Mouse (Mus musculus) lung, adult 2 months (tissue): ENCODE measurements around the gene Pcbp2. TPM values are rescaled to one million over a fixed set of nuclear protein-coding genes. Genes with fewer than 3 reads are reported as not detected.

ENCODE experiments used
- DNase-seq: peaks from one replicate; pipeline ENCODE4 v3.0.0; 2022
- H3K4me1 ChIP-seq: fragments of 200-500 bp; 2 replicates; pipeline ENCODE4 v1.6.1; 2011; ENCODE audit warnings: low read length; ENCODE audit not compliant: control insufficient read depth, insufficient read depth
- H3K4me3 ChIP-seq: fragments of 200-500 bp; replicated peaks from 2 replicates; pipeline ENCODE3; 2011; ENCODE audit warnings: low read depth, mild to moderate bottlenecking, control low read depth, low read length; ENCODE audit errors: extremely low read depth
- CTCF ChIP-seq: fragments of 200-500 bp; IDR thresholded peaks from 2 replicates; pipeline ENCODE4 v1.5.1; 2011; ENCODE audit warnings: mild to moderate bottlenecking, low read length, control low read depth; ENCODE audit not compliant: insufficient read depth
- POLR2A ChIP-seq: fragments of 200-500 bp; IDR thresholded peaks from 2 replicates; pipeline ENCODE4 v1.6.1; 2011; ENCODE audit warnings: low read depth, mild to moderate bottlenecking, control low read depth, low read length, borderline replicate concordance; ENCODE audit errors: extremely low read depth
- WGBS: fragments of 180-500 bp; shearing (Covaris S2); methylation state at CpG from one replicate; pipeline ENCODE4 v1.1.7; 2018; 5-methylcytosine and 5-hydroxymethylcytosine counted together
- polyA plus RNA-seq: library from polyadenylated mRNA; depleted of rRNA; stranded (reverse); fragments of >200 nt; gene quantifications from 2 replicates; pipeline ENCODE4 v1.2.3, GENCODE M21; 2012

Pcbp2 gene
- polyA plus RNA-seq, 1 experiment: 395 TPM

GRCm38 (mm10) chr15:102498322-102498721 lies 28.0 kb downstream of the Pcbp2 start:
- TF ChIP-seq POLR2A: no peak
- TF ChIP-seq CTCF: no peak
- DNase-seq: no peak
- WGBS: 89% methylated on average over 3 of the region's 3 CpGs
- no peak overlapping the region for H3K4me3 ChIP-seq
- H3K4me1 ChIP-seq: peaks cover 5% of the 10 kb centered on the region

GRCm38 (mm10) chr15:102499370-102499769 lies 29.0 kb downstream of the Pcbp2 start:
- no peak for TF ChIP-seq CTCF
- no peak for TF ChIP-seq POLR2A
- Histone ChIP-seq H3K4me3 (no peak overlapping the region), H3K4me1 (no peaks in the 10 kb centered on the region)
- no peak for DNase-seq
- 59% methylated on average over 3 of the region's 3 CpGs for WGBS

GRCm38 (mm10) chr15:102499851-102500250 lies 29.5 kb downstream of the Pcbp2 start:
- no peak for TF ChIP-seq POLR2A
- TF ChIP-seq CTCF: no peak
- no peak overlapping the region for H3K4me3 ChIP-seq
- WGBS: 84% methylated on average over 6 of the region's 6 CpGs
- H3K4me1 ChIP-seq: no peaks in the 10 kb centered on the region
- DNase-seq: no peak

- no peak for DNase-seq
- 87% methylated on average over 5 of the region's 5 CpGs for WGBS
- Histone ChIP-seq H3K4me3 (no peak overlapping the region), H3K4me1 (no peaks in the 10 kb centered on the region)
- TF ChIP-seq POLR2A: no peak
- TF ChIP-seq CTCF: no peak
Observed at GRCm38 (mm10) chr15:102500479-102500878, 30.1 kb downstream of the Pcbp2 start.

- TF ChIP-seq CTCF: no peak
- TF ChIP-seq POLR2A: no peak
- 81% methylated on average over 19 of the region's 19 CpGs for WGBS
- no peak for DNase-seq
- no peaks in the 10 kb centered on the region for H3K4me1 ChIP-seq
- no peak overlapping the region for H3K4me3 ChIP-seq
Observed at GRCm38 (mm10) chr15:102501084-102501814, 30.9 kb downstream of the Pcbp2 start.

- TF ChIP-seq POLR2A: no peak
- no peak for TF ChIP-seq CTCF
- Histone ChIP-seq H3K4me1 (no peaks in the 10 kb centered on the region), H3K4me3 (no peak overlapping the region)
- DNase-seq: no peak
- WGBS: 72% methylated on average over 9 of the region's 9 CpGs
Observed at GRCm38 (mm10) chr15:102502254-102502840, 32.0 kb downstream of the Pcbp2 start.

GRCm38 (mm10) chr15:102503447-102503846 lies 33.1 kb downstream of the Pcbp2 start, which contains the start of gene Gm10337:
Gene Gm10337 (plus strand): TSS chr15:102503722.
- 94% methylated on average over 1 of the region's 1 CpGs for WGBS
- no peak for DNase-seq
- TF ChIP-seq CTCF (no peak), POLR2A (no peak)
- Histone ChIP-seq H3K4me1 (no peaks in the 10 kb centered on the region), H3K4me3 (no peak within 1 kb of the TSS)

DNA sequence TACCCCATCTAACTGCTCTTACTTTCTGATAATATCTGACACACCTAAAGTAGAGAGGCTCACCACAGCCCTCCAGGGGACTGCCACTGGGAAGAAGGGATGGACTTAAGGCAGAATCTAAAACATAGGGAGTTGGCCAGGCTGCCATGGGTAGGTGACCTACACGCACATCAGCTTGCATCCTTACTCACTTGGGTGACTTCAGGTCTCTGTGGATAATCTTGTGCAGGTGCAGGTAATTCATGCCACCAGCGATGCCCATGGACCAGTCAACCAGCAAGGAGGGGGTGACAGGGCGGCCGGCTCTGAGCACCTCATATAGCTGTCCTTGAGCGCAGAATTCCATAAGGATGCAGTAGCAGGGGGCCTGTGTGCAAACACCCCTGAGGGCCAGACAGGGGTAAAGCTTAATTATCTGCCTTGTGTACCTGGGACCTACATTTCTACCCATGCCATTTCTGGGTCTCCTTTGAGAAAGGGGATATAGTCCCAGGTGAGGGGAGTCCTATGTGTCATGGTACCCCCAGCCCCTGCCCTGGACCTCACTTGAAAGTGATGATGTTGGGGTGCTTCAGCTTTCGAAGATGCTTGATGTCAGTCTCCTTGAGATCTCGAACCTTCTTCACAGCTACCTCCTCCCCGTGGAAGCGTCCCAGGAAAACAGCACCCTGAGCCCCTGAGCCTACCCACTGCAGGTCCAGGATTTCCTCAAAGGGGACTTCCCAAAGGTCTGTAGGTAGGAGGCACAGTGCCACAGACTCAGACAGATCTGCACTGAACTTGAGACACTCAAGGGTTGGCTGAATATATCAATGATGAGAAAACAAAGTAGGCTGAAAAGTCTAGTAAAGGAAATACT lies 33.8 kb downstream of the Pcbp2 start:
- no peaks in the 10 kb centered on the region for H3K4me1 ChIP-seq
- DNase-seq: no peak
- 82% methylated on average over 9 of the region's 9 CpGs for WGBS
- H3K4me3 ChIP-seq: no peak overlapping the region
- TF ChIP-seq POLR2A (no peak), CTCF (no peak)

DNA sequence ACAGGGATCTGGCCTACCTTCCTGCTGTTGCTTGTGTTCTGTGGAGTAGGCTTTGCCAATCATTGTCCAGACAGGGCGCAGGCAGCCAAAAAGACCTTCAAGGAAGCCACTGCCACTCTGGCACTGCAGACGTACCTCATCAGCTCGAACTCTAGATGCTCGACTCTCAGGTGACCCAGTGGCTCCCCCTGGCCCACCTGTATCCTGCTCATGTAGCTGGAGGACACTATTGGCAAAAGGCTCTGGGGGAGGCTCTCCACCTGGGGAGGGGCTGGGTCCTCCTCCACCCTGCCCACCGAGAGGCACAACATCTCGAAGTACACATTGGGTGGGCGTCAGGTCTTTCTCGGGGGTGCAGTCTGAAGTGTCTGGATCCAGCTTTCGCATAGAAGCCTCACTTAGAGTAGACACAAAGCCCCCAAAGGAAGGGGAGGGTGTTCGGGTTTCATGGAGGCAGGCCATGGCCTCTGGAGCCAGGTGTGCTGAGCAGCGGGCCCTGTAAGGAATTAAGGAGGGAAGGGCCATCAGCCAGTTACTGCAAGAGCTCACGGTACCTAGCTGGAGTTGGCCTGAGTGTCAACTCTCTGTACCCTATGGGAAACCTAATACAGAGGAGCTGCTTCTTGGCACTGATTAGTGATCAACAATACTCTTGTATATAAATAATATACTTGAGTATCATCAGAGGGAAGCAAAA lies 34.9 kb downstream of the Pcbp2 start:
- Histone ChIP-seq H3K4me1 (no peaks in the 10 kb centered on the region), H3K4me3 (no peak overlapping the region)
- WGBS: 55% methylated on average over 12 of the region's 12 CpGs
- DNase-seq: no peak
- TF ChIP-seq CTCF (no peak), POLR2A (no peak)
